8 mouse cellular contexts compared by ENCODE assay signal in genomic region chrX:53166901-53167525, GRCm38 (mm10).
DNase-seq lines count a peak whose midpoint lies in the region; ATAC-seq lines count a peak whose summit lies in the region.
"Had no signal": no experiment of that assay in that cellular context is flagged by ENCODE, and none has a peak within 500 bp of the region (broad histone marks: within the 10 kb centered on the region; RNA-seq: fewer than 3 reads in every experiment).

No protein-coding gene starts in this region.

- no peak overlapping the region for H3K4me2 ChIP-seq in lung, embryonic 15.5 days
- no peak overlapping the region for H3K4me2 ChIP-seq in embryonic facial prominence, embryonic 14.5 days (ENCODE audit: low read depth, low read length)
- H3K4me2 ChIP-seq in heart, embryonic 16.5 days (ENCODE audit: low read depth, low read length) = no peak overlapping the region
- no peak overlapping the region for H3K4me2 ChIP-seq in stomach, embryonic 16.5 days (ENCODE audit: low read depth, low read length)

- peak overlapping the region; percentile 55 for H3K27ac ChIP-seq in lung, embryonic 15.5 days
- 0 out of 2 replicates have a peak overlapping the region, but pooled peaks have one; percentile 4 for H3K27ac ChIP-seq in embryonic facial prominence, embryonic 14.5 days (replicated peaks; ENCODE audit: low read depth, low read length)
- H3K27ac ChIP-seq in heart, embryonic 16.5 days (ENCODE audit: low read length) = peak overlapping the region; percentile 81
- peak overlapping the region; percentile 38; the same call in 1 of the 2 replicates for H3K27ac ChIP-seq in stomach, embryonic 16.5 days (ENCODE audit: low read length)
- H3K27ac ChIP-seq: midbrain, embryonic 10.5 days had no signal

- no peak for DNase-seq in lung, adult 18-20 months
- DNase-seq in embryonic facial prominence, embryonic 14.5 days (ENCODE audit: low spot score) = no peak
- no peak for DNase-seq in c-Kit-positive CD71-positive TER-119-positive erythroid progenitor cells, embryonic 14.5 days (ENCODE audit: low spot score)
- no peak for DNase-seq in spleen, postnatal 4 days (ENCODE audit: low spot score in 2 of 2)

- 23% methylated on average over 4 of the region's 4 CpGs for WGBS in lung, embryonic 15.5 days
- 53% methylated on average over 4 of the region's 4 CpGs for WGBS in embryonic facial prominence, embryonic 14.5 days
- 22% methylated on average over 4 of the region's 4 CpGs for WGBS in heart, embryonic 16.5 days
- WGBS in stomach, embryonic 16.5 days = 31% methylated on average over 4 of the region's 4 CpGs

- peak; percentile 42; the same call in 1 of the 2 replicates for ATAC-seq in lung, embryonic 15.5 days (ENCODE audit: borderline replicate concordance, extremely low read depth, low FRiP score, low TSS enrichment)
- no peak for ATAC-seq in embryonic facial prominence, embryonic 14.5 days (ENCODE audit: low read depth)
- ATAC-seq in heart, embryonic 16.5 days (replicated peaks; ENCODE audit: extremely low read depth, insufficient read depth, low FRiP score) = peak; percentile 84
- ATAC-seq in stomach, embryonic 16.5 days (ENCODE audit: insufficient read depth, low FRiP score) = no peak

- H3K9me3 ChIP-seq in lung, embryonic 15.5 days = no peaks in the 10 kb centered on the region
- H3K9me3 ChIP-seq in embryonic facial prominence, embryonic 14.5 days (ENCODE audit: control insufficient read depth, low read length) = no peaks in the 10 kb centered on the region
- no peaks in the 10 kb centered on the region for H3K9me3 ChIP-seq in heart, embryonic 16.5 days (replicated peaks; ENCODE audit: control insufficient read depth, low read length)
- H3K9me3 ChIP-seq in stomach, embryonic 16.5 days (replicated peaks; ENCODE audit: control insufficient read depth, low read length) = no peaks in the 10 kb centered on the region
- H3K9me3 ChIP-seq: midbrain, embryonic 10.5 days had no signal

- H3K27me3 ChIP-seq in lung, embryonic 15.5 days = no peaks in the 10 kb centered on the region
- H3K27me3 ChIP-seq in embryonic facial prominence, embryonic 14.5 days (replicated peaks; ENCODE audit: control insufficient read depth, insufficient read depth, low read length) = no peaks in the 10 kb centered on the region; the same call in 1 of the 2 replicates
- H3K27me3 ChIP-seq in heart, embryonic 16.5 days (ENCODE audit: control insufficient read depth, insufficient read depth, low read length) = no peaks in the 10 kb centered on the region
- no peaks in the 10 kb centered on the region for H3K27me3 ChIP-seq in stomach, embryonic 16.5 days (ENCODE audit: control insufficient read depth, insufficient read depth, low read length)

- no peak overlapping the region for H3K9ac ChIP-seq in lung, embryonic 15.5 days
- H3K9ac ChIP-seq in embryonic facial prominence, embryonic 14.5 days (ENCODE audit: low read depth, low read length) = no peak overlapping the region
- H3K9ac ChIP-seq in heart, embryonic 16.5 days (ENCODE audit: low read length) = no peak overlapping the region; the same call in 1 of the 2 replicates
- H3K9ac ChIP-seq in stomach, embryonic 16.5 days (ENCODE audit: low read length) = no peak overlapping the region

- no peaks in the 10 kb centered on the region for H3K36me3 ChIP-seq in lung, embryonic 15.5 days
- H3K36me3 ChIP-seq in embryonic facial prominence, embryonic 14.5 days (ENCODE audit: control insufficient read depth, insufficient read depth, low read length) = no peaks in the 10 kb centered on the region
- no peaks in the 10 kb centered on the region for H3K36me3 ChIP-seq in heart, embryonic 16.5 days (ENCODE audit: control insufficient read depth, insufficient read depth)
- H3K36me3 ChIP-seq in stomach, embryonic 16.5 days (ENCODE audit: control insufficient read depth, insufficient read depth, low read length) = no peaks in the 10 kb centered on the region
- H3K36me3 ChIP-seq: midbrain, embryonic 10.5 days had no signal

- no peak overlapping the region for H3K4me3 ChIP-seq in lung, embryonic 15.5 days
- no peak overlapping the region for H3K4me3 ChIP-seq in embryonic facial prominence, embryonic 14.5 days (ENCODE audit: low read depth, low read length)
- no peak overlapping the region for H3K4me3 ChIP-seq in heart, embryonic 16.5 days (ENCODE audit: low read length)
- no peak overlapping the region for H3K4me3 ChIP-seq in stomach, embryonic 16.5 days (replicated peaks; ENCODE audit: low read length)
- H3K4me3 ChIP-seq: midbrain, embryonic 10.5 days had no signal

- peaks cover 16% of the 10 kb centered on the region for H3K4me1 ChIP-seq in lung, embryonic 15.5 days
- H3K4me1 ChIP-seq in embryonic facial prominence, embryonic 14.5 days (ENCODE audit: control insufficient read depth, insufficient read depth, low read length) = no peaks in the 10 kb centered on the region
- H3K4me1 ChIP-seq in heart, embryonic 16.5 days (ENCODE audit: control insufficient read depth, insufficient read depth, low read length) = peaks cover 19% of the 10 kb centered on the region
- 0 out of 2 replicates have a peak, but pooled peaks cover 3% of the 10 kb centered on the region for H3K4me1 ChIP-seq in stomach, embryonic 16.5 days (ENCODE audit: control insufficient read depth, insufficient read depth, low read length)

Comparison
In these comparisons a context has a peak if more than half of its experiments do, and no peak if none do; other contexts are left out.
1. ATAC-seq: peak in lung, embryonic 15.5 days (single experiment) and heart, embryonic 16.5 days (single experiment); none in embryonic facial prominence, embryonic 14.5 days (single experiment) and stomach, embryonic 16.5 days (single experiment).
2. H3K27ac ChIP-seq: peak in every context shown above with its lines; median percentile 81 in heart, embryonic 16.5 days; 55 in lung, embryonic 15.5 days; 38 in stomach, embryonic 16.5 days; 4 in embryonic facial prominence, embryonic 14.5 days.